In the genomic region with DNA sequence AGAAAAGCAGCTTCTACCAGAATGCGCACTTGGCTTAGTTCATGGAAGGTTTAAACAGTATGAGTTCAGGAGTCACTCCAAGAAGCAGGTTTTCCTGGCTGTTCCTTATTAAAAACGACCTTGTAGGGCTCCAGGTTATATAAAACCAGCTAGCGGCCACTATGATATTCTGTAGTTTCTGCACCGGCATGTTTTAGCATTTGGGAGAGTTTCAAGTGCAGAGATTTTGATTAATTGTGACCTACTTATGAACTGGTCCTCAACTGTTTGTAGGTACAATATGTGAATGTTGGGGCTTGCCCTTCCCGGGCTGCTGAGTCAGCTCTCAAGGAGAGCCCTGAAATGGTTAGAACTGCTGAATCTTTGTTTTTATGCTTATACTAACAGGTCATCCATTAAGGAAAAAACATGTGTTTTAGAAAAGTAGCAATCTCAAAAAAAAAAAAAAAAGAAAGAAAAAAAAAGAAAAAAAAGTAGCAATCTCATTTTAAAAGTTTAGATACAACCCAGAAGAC, we compare ENCODE assay signal across 30 mouse cellular contexts. TPM values are rescaled to one million over a fixed set of nuclear protein-coding genes. Genes with fewer than 3 reads are reported as not detected.
DNase-seq lines count a peak whose midpoint lies in the region; ATAC-seq and TF ChIP-seq lines count a peak whose summit lies in the region.
"Had no signal": no experiment of that assay in that cellular context is flagged by ENCODE, and none has a peak within 500 bp of the region (broad histone marks: within the 10 kb centered on the region; RNA-seq: fewer than 3 reads in every experiment).

No protein-coding gene starts in this region.

- DNase-seq in kidney, adult 8-10 months: no peak
- no peak for DNase-seq in testis, postnatal 10 days (ENCODE audit: low spot score)
- DNase-seq in urinary bladder, postnatal 25 days (ENCODE audit: low spot score): no peak
- DNase-seq in thymus, adult 2 months: no peak
- DNase-seq: adrenal gland, postnatal 10 days; cerebellum, adult 11 months; cerebellum, adult 9-11 months; embryo, embryonic 11 days; gastrocnemius, postnatal 36 days; heart, adult 2 months; heart, postnatal 4 days; liver; lung, embryonic 14.5 days; lung, postnatal 14 days; retina, postnatal 1 day; right cerebral cortex, postnatal 14 days had no signal

- no peak overlapping the region for H3K4me3 ChIP-seq in kidney, embryonic 14.5 days (ENCODE audit: low read length)
- no peak overlapping the region for H3K4me3 ChIP-seq in testis, adult 2 months (ENCODE audit: control insufficient read depth, low read depth, low read length)
- no peak overlapping the region for H3K4me3 ChIP-seq in limb, embryonic 13.5 days
- H3K4me3 ChIP-seq in thymus, adult 2 months (ENCODE audit: control insufficient read depth, insufficient read depth, low read length): no peak overlapping the region
- H3K4me3 ChIP-seq: embryonic facial prominence, embryonic 12.5 days; forebrain, embryonic 15.5 days; heart, adult 2 months; heart, embryonic 12.5 days; hindbrain, embryonic 15.5 days; midbrain, embryonic 10.5 days; midbrain, embryonic 15.5 days; neural tube, embryonic 15.5 days had no signal

- H3K27ac ChIP-seq in kidney, embryonic 14.5 days (ENCODE audit: low read depth, low read length): peak overlapping the region; percentile 34; the same call in 1 of the 2 replicates
- H3K27ac ChIP-seq in testis, adult 2 months (ENCODE audit: control insufficient read depth, insufficient read depth, low read depth, low read length): peak overlapping the region; percentile 49
- H3K27ac ChIP-seq in limb, embryonic 13.5 days: peak overlapping the region; percentile 0; the same call in 1 of the 2 replicates
- no peak overlapping the region for H3K27ac ChIP-seq in thymus, adult 2 months (ENCODE audit: control insufficient read depth, insufficient read depth, low read length)
- H3K27ac ChIP-seq: embryonic facial prominence, embryonic 12.5 days; forebrain, embryonic 15.5 days; hindbrain, embryonic 15.5 days; liver, embryonic 14.5 days; midbrain, embryonic 10.5 days; midbrain, embryonic 15.5 days; neural tube, embryonic 15.5 days had no signal

- no peaks in the 10 kb centered on the region for H3K9me3 ChIP-seq in kidney, embryonic 14.5 days (ENCODE audit: control insufficient read depth, low read length)
- H3K9me3 ChIP-seq in limb, embryonic 13.5 days: no peaks in the 10 kb centered on the region
- H3K9me3 ChIP-seq: embryonic facial prominence, embryonic 12.5 days; forebrain, embryonic 15.5 days; heart, embryonic 12.5 days; hindbrain, embryonic 15.5 days; midbrain, embryonic 10.5 days; midbrain, embryonic 15.5 days; neural tube, embryonic 15.5 days had no signal

- H3K9ac ChIP-seq in kidney, embryonic 14.5 days (ENCODE audit: low read depth, low read length): no peak overlapping the region
- H3K9ac ChIP-seq in limb, embryonic 13.5 days: no peak overlapping the region
- H3K9ac ChIP-seq: embryonic facial prominence, embryonic 12.5 days; forebrain, embryonic 15.5 days; heart, embryonic 12.5 days; hindbrain, embryonic 15.5 days; liver, embryonic 14.5 days; lung, embryonic 14.5 days; midbrain, embryonic 15.5 days; neural tube, embryonic 15.5 days had no signal

- peaks cover 34% of the 10 kb centered on the region for H3K4me1 ChIP-seq in kidney, embryonic 14.5 days (ENCODE audit: control insufficient read depth, insufficient read depth, low read length)
- peaks cover 14% of the 10 kb centered on the region for H3K4me1 ChIP-seq in testis, adult 2 months (ENCODE audit: control insufficient read depth, insufficient read depth, low read length)
- H3K4me1 ChIP-seq in limb, embryonic 13.5 days: peaks cover 37% of the 10 kb centered on the region
- H3K4me1 ChIP-seq in thymus, adult 2 months (replicated peaks; ENCODE audit: control insufficient read depth, insufficient read depth, low read length): peaks cover 12% of the 10 kb centered on the region
- H3K4me1 ChIP-seq: forebrain, embryonic 15.5 days; hindbrain, embryonic 15.5 days; midbrain, embryonic 15.5 days had no signal

- no peak for TF ChIP-seq CTCF in testis, adult 2 months (IDR thresholded peaks at IDR 0.05; ENCODE audit: control insufficient read depth, insufficient read depth, insufficient replicate concordance, low read depth, low read length)
- no peak for TF ChIP-seq CTCF in thymus, adult 2 months (IDR thresholded peaks at IDR 0.05; ENCODE audit: borderline replicate concordance, control insufficient read depth, extremely low read depth, insufficient read depth, low read length, poor library complexity)

- TF ChIP-seq POLR2A in testis, adult 2 months (IDR thresholded peaks at IDR 0.05; ENCODE audit: control insufficient read depth, low read depth, low read length): no peak
- no peak for TF ChIP-seq POLR2A in thymus, adult 2 months (IDR thresholded peaks at IDR 0.05; ENCODE audit: control insufficient read depth, extremely low read depth, insufficient read depth, low read length, poor library complexity)

- no peaks in the 10 kb centered on the region for H3K27me3 ChIP-seq in kidney, embryonic 14.5 days (ENCODE audit: control insufficient read depth, insufficient read depth, low read length)
- H3K27me3 ChIP-seq in testis, adult 2 months (ENCODE audit: control insufficient read depth, insufficient read depth, low read length): no peaks in the 10 kb centered on the region
- no peaks in the 10 kb centered on the region for H3K27me3 ChIP-seq in limb, embryonic 13.5 days
- H3K27me3 ChIP-seq in thymus, adult 2 months (ENCODE audit: control insufficient read depth, insufficient read depth, low read length): no peaks in the 10 kb centered on the region
- H3K27me3 ChIP-seq: forebrain, embryonic 15.5 days; heart, embryonic 12.5 days; hindbrain, embryonic 15.5 days; midbrain, embryonic 15.5 days; neural tube, embryonic 15.5 days; Patski had no signal

- no peak for ATAC-seq in kidney, embryonic 14.5 days (ENCODE audit: low FRiP score, low TSS enrichment)
- no peak for ATAC-seq in limb, embryonic 13.5 days (ENCODE audit: low FRiP score, low read depth)
- ATAC-seq: CD4-positive, CD25-positive, alpha-beta regulatory T cell, adult 4 months; forebrain, embryonic 15.5 days; inflammation-experienced regulatory T-cells, adult 6 months; midbrain, embryonic 15.5 days; Patski had no signal

- no peak overlapping the region for H3K4me2 ChIP-seq in kidney, embryonic 14.5 days (replicated peaks; ENCODE audit: low read depth, low read length)
- H3K4me2 ChIP-seq in limb, embryonic 13.5 days (replicated peaks): no peak overlapping the region
- H3K4me2 ChIP-seq: embryonic facial prominence, embryonic 12.5 days; forebrain, embryonic 15.5 days; heart, embryonic 12.5 days; hindbrain, embryonic 15.5 days; lung, embryonic 14.5 days; midbrain, embryonic 15.5 days; neural tube, embryonic 15.5 days had no signal

- 69% methylated on average over 5 of the region's 5 CpGs for WGBS in kidney, embryonic 14.5 days
- WGBS in limb, embryonic 13.5 days: 60% methylated on average over 5 of the region's 5 CpGs
- WGBS in thymus, adult 2 months: 81% methylated on average over 5 of the region's 5 CpGs

- H3K36me3 ChIP-seq in kidney, embryonic 14.5 days (ENCODE audit: control insufficient read depth, insufficient read depth, low read length): no peaks in the 10 kb centered on the region
- no peaks in the 10 kb centered on the region for H3K36me3 ChIP-seq in testis, adult 2 months (ENCODE audit: control insufficient read depth, insufficient read depth, low read length)
- H3K36me3 ChIP-seq in limb, embryonic 13.5 days: no peaks in the 10 kb centered on the region
- no peaks in the 10 kb centered on the region for H3K36me3 ChIP-seq in thymus, adult 2 months (ENCODE audit: control insufficient read depth, insufficient read depth, low read length)
- H3K36me3 ChIP-seq: embryonic facial prominence, embryonic 12.5 days; forebrain, embryonic 15.5 days; heart, embryonic 12.5 days; hindbrain, embryonic 15.5 days; midbrain, embryonic 10.5 days; midbrain, embryonic 15.5 days; neural tube, embryonic 15.5 days had no signal

RNA-seq across cellular contexts. Expression of gene Igfbp7, which starts 37.4 kb away (rescaled TPM):
- 250 and 252 TPM in 2 replicates for polyA plus RNA-seq in kidney, embryonic 14.5 days (2014; fragmentation: Nextera tagmentation; extraction: Ambion mirVana)
- 94.8 and 143 TPM in 2 replicates for polyA plus RNA-seq in testis, adult 2 months (2012; rRNA removed)
- polyA plus RNA-seq in limb, embryonic 13.5 days (2015; fragmentation: Nextera tagmentation; extraction: Ambion mirVana): 33.4 and 35.0 TPM in 2 replicates
- 370 and 442 TPM in 2 replicates for polyA plus RNA-seq in thymus, adult 2 months (2012; rRNA removed)
